In the genomic region with DNA sequence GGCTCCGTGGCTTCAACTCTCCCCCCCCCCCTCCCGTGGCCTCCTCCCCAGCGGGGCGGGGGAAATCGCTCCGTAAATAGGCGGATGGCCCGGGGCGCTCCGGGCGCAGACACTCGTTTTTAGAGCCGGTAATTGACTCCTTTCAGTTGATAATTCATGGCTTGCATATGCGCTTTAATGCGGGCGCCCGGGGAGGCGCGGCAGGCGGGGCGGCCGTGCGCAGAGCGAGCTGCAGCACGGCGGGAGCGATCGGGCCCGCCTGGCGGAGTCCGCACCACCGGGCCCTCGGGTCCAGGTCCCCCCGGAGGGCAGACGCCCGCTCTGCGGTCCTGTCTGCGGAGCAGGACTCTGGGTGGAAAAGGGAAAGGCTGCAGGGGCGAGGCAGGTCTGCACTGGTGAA, we compare ENCODE assay signal across 9 mouse cellular contexts. TPM values are rescaled to one million over a fixed set of nuclear protein-coding genes. Genes with fewer than 3 reads are reported as not detected.
DNase-seq lines count a peak whose midpoint lies in the region; ATAC-seq and TF ChIP-seq lines count a peak whose summit lies in the region.
"Had no signal": no experiment of that assay in that cellular context is flagged by ENCODE, and none has a peak within 500 bp of the region (broad histone marks: within the 10 kb centered on the region; RNA-seq: fewer than 3 reads in every experiment).

No protein-coding gene starts in this region.

- peak overlapping the region; percentile 38 for H3K4me2 ChIP-seq in liver, embryonic 12.5 days
- peak overlapping the region; percentile 50 for H3K4me2 ChIP-seq in stomach, postnatal 0 days (replicated peaks; ENCODE audit: low read depth)

- DNase-seq in embryo, embryonic 11 days, result peak; percentile 57
- no peak for DNase-seq in embryo, embryonic 10 days (ENCODE audit: low spot score)
- DNase-seq in retina, postnatal 1 day, result peak; percentile 47
- DNase-seq in retina, embryonic 14.5 days (ENCODE audit: low spot score), result no peak
- DNase-seq in stomach, postnatal 0 days (ENCODE audit: low spot score), result peak; percentile 18
- no peak for DNase-seq in urinary bladder, postnatal 25 days (ENCODE audit: low spot score)
- no peak for DNase-seq in urinary bladder, postnatal 4 days (ENCODE audit: low spot score in 2 of 2)

- no peaks in the 10 kb centered on the region for H3K4me1 ChIP-seq in liver, embryonic 12.5 days
- H3K4me1 ChIP-seq in stomach, postnatal 0 days (replicated peaks; ENCODE audit: control insufficient read depth, insufficient read depth), result peaks cover 6% of the 10 kb centered on the region; the same call in 1 of the 2 replicates

- no peak for ATAC-seq in liver, embryonic 12.5 days
- ATAC-seq in stomach, postnatal 0 days (ENCODE audit: low FRiP score, low TSS enrichment), result no peak

- 3% methylated on average over 38 of the region's 39 CpGs for WGBS in liver, embryonic 12.5 days (ENCODE audit: insufficient replicate concordance)
- WGBS in stomach, postnatal 0 days, result 1% methylated on average over 37 of the region's 39 CpGs

- no peaks in the 10 kb centered on the region for H3K36me3 ChIP-seq in liver, embryonic 12.5 days
- H3K36me3 ChIP-seq in stomach, postnatal 0 days (ENCODE audit: control insufficient read depth, insufficient read depth, low read length), result no peaks in the 10 kb centered on the region

- no peak overlapping the region for H3K27ac ChIP-seq in liver, embryonic 12.5 days
- no peak overlapping the region for H3K27ac ChIP-seq in stomach, postnatal 0 days (replicated peaks)

- no peak for TF ChIP-seq EP300 in stomach, postnatal 0 days (optimal IDR thresholded peaks at IDR 0.05)

- no peak overlapping the region for H3K9ac ChIP-seq in liver, embryonic 12.5 days
- no peak overlapping the region for H3K9ac ChIP-seq in stomach, postnatal 0 days (ENCODE audit: low read length)

- peaks cover 95% of the 10 kb centered on the region for H3K27me3 ChIP-seq in liver, embryonic 12.5 days (replicated peaks)
- peaks cover 12% of the 10 kb centered on the region; the same call in 1 of the 2 replicates for H3K27me3 ChIP-seq in stomach, postnatal 0 days (ENCODE audit: control insufficient read depth, insufficient read depth, low read length)

- no peaks in the 10 kb centered on the region for H3K9me3 ChIP-seq in liver, embryonic 12.5 days (replicated peaks)
- H3K9me3 ChIP-seq in stomach, postnatal 0 days (ENCODE audit: control insufficient read depth, low read length), result no peaks in the 10 kb centered on the region

- TF ChIP-seq CTCF in stomach, postnatal 0 days (IDR thresholded peaks at IDR 0.05; ENCODE audit: low read depth), result no peak

- H3K4me3 ChIP-seq in liver, embryonic 12.5 days, result no peak overlapping the region
- peak overlapping the region; percentile 20 for H3K4me3 ChIP-seq in stomach, postnatal 0 days (ENCODE audit: low read depth, low read length)

RNA-seq across cellular contexts. Expression of gene Faah, which starts 38.3 kb away (rescaled TPM):
- 3.9 and 4.2 TPM in 2 replicates for polyA plus RNA-seq in liver, embryonic 12.5 days (2016; fragmentation: Nextera tagmentation; extraction: Ambion mirVana)
- 7.7 and 8.3 TPM in 2 replicates for polyA plus RNA-seq in stomach, postnatal 0 days (2015; fragmentation: Nextera tagmentation; extraction: Ambion mirVana)

RNA-seq across cellular contexts. Expression of gene Dmbx1, which starts 39.7 kb away (rescaled TPM):
- polyA plus RNA-seq in liver, embryonic 12.5 days (2016; fragmentation: Nextera tagmentation; extraction: Ambion mirVana), result not detected in 2 replicates
- 0.02 TPM in 1 of 2 replicates, not detected in the other for polyA plus RNA-seq in stomach, postnatal 0 days (2015; fragmentation: Nextera tagmentation; extraction: Ambion mirVana)
- polyA plus RNA-seq: gonadal fat pad, adult 2 months had no signal

Comparison
In these comparisons a context has a peak if more than half of its experiments do, and no peak if none do; other contexts are left out.
1. DNase-seq: peak in embryo, embryonic 11 days (single experiment), retina, postnatal 1 day (single experiment) and stomach, postnatal 0 days (single experiment); none in embryo, embryonic 10 days (single experiment), retina, embryonic 14.5 days (single experiment), urinary bladder, postnatal 25 days (single experiment) and urinary bladder, postnatal 4 days (0 of 2).